Mouse (Mus musculus): ENCODE measurements at regions not wholly inside any gene's neighbourhood (a gene's known extent, or its start where the extent isn't known, plus 50 kb on each side); places are given as distances from the start of the nearest gene placed in this dataset.

DNA sequence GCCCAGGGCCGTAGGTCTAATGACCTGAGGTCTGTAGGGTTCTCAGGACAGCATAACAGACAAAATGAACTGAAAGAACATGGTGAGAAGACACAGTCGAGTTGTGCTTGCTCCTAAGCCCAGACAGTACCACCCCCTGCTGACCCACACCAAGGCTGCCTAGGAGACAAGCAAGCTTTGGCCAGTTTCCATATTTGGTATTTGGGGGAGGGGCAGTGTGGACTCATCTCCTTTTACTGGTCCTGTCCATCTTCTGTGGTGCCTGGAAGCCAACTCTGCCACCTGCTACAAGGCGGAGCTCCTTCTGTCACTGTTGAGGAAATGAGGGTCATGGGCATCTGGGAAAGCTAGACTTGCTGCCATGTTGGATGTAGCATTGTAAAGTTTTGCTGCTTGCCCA lies 68.9 kb downstream of the Tex29 start:
- DNase-seq = no peak

- DNase-seq = no peak
Measured at GRCm38 (mm10) chr8:11911639-11912450, 71.6 kb downstream of the Tex29 start.

DNA sequence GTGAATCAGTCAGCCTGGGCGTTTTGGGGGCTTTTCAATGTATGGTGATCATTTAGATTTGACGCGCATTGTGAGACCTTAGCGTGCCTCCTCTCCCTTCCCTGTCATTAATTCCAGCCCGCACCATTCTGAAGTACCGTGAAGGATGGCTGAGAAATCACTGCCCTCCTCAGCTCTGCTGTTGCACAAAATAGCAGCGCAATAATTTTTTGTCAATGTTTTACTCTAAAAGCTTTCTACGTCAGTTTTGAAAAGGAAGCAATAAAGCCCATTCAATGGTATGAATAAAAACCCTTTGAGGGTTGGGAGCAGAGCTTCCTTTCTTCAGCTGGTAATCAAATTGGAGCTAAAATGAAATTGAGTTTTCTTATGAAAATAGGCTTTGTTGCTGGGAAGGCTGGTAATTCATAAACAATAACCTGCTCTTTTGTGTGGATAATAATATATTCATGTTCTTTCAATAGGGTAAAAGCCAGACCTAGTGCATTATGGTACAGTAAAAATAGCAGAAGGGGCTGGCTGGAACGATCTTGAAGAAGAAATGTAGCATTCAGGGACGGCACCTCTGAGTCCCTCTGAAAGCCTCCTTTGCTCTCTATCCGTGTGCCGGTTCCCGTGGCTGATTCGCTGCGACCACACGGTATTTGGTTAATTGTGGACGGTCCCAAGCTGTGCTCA lies 72.3 kb downstream of the Tex29 start:
- DNase-seq = no peak

- DNase-seq = no peak
Measured at GRCm38 (mm10) chr8:11913129-11913900, 73.0 kb downstream of the Tex29 start.

GRCm38 (mm10) chr8:11914131-11914530 lies 73.9 kb downstream of the Tex29 start:
- DNase-seq = no peak

GRCm38 (mm10) chr8:11914681-11915474 lies 74.6 kb downstream of the Tex29 start:
- no peak for DNase-seq

GRCm38 (mm10) chr8:11915721-11916120 lies 75.4 kb downstream of the Tex29 start:
- DNase-seq = no peak

DNA sequence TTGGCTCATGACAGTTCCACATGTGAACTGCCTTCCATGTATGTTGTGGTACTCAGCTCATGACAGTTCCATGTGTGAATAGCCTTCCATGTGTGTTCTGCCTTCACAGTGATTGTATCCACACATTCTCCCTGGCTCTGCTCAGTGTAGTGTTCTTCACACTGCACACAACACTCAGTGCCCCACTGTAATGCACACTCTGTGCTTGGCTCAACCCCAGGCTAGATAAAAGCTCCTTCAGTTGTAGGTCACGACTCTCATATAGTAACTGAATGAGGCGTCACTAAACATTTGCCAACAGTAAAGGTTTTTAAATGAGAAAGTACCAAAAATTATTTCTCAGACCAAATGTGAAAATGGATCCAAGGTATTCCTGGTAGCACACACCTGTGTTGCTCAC lies 79.6 kb downstream of the Tex29 start:
- DNase-seq = no peak

GRCm38 (mm10) chr8:11923115-11923514 lies 82.8 kb downstream of the Tex29 start:
- DNase-seq = no peak

DNA sequence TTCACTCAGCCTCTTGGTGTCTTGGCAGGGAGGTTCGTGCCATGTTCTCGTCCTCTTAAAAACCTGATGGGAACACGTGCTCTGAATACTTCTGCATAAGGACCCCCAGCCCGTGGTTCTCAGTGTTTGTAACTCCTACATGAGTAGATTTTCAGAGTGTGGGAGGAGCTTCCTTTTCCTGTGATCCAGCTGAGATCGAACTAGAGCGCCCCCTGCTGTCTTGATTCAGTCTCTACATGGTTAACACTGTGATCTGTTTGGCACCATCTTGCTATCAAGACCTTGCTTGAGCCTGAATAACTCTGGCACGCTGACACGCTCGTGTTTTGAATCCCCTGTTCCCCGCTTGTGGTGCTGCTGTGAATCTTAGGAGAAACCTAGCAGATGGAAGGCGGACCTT lies 83.9 kb downstream of the Tex29 start:
- DNase-seq = peak; percentile 38 to 47

GRCm38 (mm10) chr8:11942892-11943332 lies 102.6 kb downstream of the Tex29 start:
- no peak for DNase-seq

DNA sequence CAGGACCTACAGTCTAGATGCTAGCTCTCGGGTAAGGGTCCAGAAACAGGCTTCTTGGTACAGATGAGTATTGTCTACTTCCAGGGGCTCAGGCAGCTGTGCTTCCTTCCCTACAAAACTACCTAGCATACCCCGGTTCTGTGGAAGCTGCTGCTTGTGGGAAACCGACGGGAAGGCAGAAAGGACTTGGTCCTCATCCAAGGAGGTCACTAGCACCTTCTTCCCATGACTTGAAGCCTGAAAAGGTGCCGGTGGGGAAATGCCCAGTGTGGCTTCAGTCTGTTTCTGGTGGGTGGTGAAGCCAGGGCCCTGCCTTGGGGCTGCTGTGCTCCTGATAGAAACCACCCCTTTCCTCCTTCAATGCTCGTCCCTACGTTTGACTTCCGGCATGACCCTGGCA lies 107.5 kb downstream of the Tex29 start:
- no peak for DNase-seq

- DNase-seq = no peak
Measured at GRCm38 (mm10) chr8:11956268-11956667, 116.0 kb downstream of the Tex29 start.

DNA sequence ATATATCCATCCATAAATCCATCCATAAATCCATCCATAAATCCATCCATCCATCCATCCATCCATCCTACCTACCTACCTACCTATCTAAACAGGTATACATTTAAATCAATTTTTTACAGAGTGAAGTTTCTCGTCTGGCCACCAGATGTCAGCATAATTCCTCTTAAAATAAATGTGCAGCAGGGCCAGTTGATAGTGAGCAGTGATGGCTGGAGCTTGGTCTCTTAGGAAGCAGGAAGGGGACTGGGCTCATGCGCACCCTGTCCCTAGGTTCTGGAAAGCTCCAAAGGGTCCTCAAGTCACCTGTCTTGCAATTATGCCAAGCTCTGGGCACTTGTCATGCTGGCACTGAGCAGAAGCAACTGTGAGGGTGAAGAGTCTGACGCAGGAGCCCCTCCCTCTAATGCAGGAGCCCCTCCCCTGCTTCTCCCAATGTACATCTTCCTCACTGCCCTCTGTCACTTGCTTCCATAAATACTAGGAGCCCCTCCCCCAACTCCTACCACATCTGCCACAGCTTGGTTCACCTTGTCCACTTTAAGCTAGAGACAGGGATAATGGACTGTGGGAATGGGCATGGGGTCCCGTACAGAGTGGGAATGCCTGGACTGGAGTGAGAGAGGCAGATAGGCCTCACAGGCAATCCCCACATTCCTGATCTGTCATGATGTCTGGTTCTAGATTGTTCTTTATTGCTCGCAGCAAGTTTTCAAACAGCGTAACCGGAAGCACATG lies 116.9 kb downstream of the Tex29 start:
- DNase-seq = no peak

DNA sequence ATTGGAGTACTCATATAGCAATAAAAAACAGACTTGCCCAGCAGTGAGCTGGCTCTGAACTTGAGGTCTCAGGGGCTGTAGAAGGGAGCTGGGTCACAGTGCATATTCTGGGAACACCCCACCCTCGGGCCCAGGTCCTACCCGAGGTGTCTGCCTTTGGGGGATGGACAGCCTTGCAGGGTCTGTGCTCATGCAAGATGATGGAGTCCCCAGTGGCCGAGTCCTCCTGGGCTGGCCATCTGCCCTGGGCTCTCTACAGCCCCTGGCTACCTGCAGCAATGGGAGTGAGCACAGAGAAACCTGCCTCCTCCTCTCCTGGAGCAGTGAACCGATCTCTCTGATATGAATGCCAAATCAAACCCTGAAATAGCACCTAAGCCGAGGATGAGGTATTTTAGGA lies 117.9 kb downstream of the Tex29 start:
- no peak for DNase-seq

DNA sequence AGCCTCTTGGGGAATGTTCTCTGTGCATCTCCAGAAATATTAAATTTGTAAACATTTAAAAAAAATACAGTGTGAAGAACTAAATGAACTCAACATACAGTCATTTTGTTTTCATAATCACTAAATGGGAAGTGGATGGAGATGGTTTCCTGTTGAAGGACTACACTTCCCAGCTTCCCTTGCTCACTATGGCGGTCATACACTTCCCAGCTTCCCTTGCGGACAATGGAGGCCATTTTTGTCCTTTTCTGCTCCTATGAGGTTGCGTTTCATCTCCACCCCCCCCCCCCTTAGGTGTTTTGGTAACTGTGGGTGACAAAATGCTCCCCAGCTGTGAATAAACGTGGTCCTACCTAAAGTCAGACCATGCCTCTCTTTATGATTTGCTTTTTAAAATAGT lies 119.2 kb downstream of the Tex29 start:
- no peak for DNase-seq

GRCm38 (mm10) chr8:11963575-11963974 lies 123.3 kb downstream of the Tex29 start:
- DNase-seq = no peak

GRCm38 (mm10) chr8:11967670-11968069 lies 127.4 kb downstream of the Tex29 start:
- DNase-seq = no peak

- DNase-seq = no peak
Measured at GRCm38 (mm10) chr8:11970515-11970914, 130.2 kb downstream of the Tex29 start.

DNA sequence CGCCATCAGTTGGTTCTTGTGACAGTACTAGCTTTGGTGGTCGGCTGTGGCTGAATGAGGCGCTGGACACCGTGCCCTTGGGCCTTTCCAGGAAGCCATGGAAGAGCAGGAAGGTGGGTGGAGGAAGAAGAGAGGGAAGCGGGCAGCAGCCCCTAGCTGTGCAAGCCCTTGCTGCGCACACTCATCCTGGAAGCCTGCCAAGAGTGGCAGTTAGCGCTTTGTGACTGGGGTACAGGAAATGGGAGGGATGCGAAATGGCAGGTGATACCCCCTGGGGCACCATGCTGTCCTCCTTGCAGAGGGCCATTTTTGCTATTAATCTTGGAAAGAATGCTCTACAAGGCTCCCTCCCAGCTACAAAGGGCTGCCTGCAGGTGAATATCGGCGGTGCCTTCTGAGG lies 133.2 kb downstream of the Tex29 start:
- DNase-seq = peak in 1 of 2 experiments; percentile 8

DNA sequence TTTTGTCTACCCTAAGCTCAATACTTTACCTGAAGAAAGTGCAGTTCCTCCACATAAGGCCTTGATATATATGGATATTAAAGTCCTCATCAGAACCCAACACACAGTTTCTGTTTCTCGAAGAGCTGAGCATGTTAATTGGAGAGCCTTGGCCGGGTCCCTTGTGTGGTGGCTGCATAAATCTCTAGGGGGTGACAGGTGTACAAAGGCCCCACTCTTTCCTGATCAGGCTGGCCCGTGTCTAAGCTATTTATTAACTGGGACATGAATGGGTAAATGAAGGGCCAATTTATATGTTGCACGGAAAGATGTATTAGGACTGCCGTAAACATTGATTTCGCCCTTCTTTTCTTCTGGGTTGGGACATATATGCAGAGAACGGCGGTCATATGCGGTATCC lies 136.8 kb downstream of the Tex29 start:
- no peak for DNase-seq

GRCm38 (mm10) chr8:11979056-11979455 lies 138.8 kb downstream of the Tex29 start:
- DNase-seq = no peak
